Mouse (Mus musculus) heart, postnatal 10 days (tissue): ENCODE data around the gene Shisal2a. TPM values are rescaled to one million over a fixed set of nuclear protein-coding genes. Genes with fewer than 3 reads are reported as not detected.

Source experiments
- DNase-seq, 2 experiments: peaks; one replicate each; pipeline ENCODE4 v3.0.0; 2021
- intact Hi-C: fragments of 180-260 bp; cut with DNase I; formaldehyde crosslinking; loops from one replicate; pipeline ENCODE4 v1.15.1; 2025
- total RNA-seq, 2 experiments: library from RNA; stranded (reverse); gene quantifications; 2 replicates each; pipeline ENCODE4 v1.2.3; 2021

Shisal2a gene
- total RNA-seq, 2 experiments from 2014 or later = not detected

GRCm38 (mm10) chr4:108344631-108345083, 38.5 kb downstream of the Shisal2a start:
- intact Hi-C loops = no loop called here
- no peak for DNase-seq

GRCm38 (mm10) chr4:108339277-108339690, 43.9 kb downstream of the Shisal2a start:
- DNase-seq = peak; percentile 74 to 87
- intact Hi-C loops = loop anchor here (2.0 to 5.0 kb wide), 2 partner anchors 122 to 278 kb away; partner anchors contain the start of gene Cc2d1b

DNA sequence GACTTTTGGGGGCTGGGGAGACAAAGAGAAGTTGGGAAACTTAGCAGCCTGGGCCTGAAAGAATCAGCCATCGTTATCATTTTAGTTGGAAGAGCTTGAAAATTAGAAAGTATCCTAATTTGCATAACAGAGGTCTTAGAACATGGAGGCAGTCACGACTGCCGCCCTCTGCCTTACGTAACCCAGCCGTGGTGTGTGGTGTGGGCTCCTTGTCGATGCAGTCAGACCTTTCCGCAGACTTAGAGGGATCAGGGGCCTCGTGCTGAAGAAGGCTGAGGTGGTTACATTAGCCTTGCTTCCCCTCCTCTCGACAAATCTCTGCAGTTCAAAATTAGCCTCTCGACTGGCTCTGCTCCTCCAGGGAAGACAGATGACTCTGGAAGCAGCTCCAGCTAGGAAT, 44.3 kb downstream of the Shisal2a start:
- intact Hi-C loops = loop anchor here (2.0 to 5.0 kb wide), 2 partner anchors 122 to 278 kb away; partner anchors contain the start of gene Cc2d1b
- no peak for DNase-seq

DNA sequence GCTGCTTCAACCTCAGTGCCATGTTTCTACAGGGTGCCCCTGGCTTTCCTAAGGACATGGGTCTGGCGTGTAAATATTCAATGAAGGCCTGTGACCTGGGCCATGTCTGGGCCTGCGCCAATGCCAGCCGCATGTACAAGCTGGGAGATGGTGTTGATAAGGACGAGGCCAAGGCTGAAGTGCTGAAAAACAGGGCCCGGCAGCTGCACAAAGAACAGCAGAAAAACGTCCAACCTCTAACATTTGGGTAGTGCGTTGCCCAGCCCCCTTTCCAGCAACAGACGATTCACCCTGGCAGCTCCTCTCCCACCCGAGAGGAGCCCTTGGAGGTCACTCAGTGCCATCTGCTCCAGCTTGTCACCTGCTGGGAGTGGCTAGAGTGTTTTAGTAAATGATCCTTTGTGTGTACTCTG, 44.8 kb downstream of the Shisal2a start:
- intact Hi-C loops = loop anchor here (2.0 to 5.0 kb wide), 2 partner anchors 122 to 279 kb away; partner anchors contain the start of gene Cc2d1b
- DNase-seq = no peak

DNA sequence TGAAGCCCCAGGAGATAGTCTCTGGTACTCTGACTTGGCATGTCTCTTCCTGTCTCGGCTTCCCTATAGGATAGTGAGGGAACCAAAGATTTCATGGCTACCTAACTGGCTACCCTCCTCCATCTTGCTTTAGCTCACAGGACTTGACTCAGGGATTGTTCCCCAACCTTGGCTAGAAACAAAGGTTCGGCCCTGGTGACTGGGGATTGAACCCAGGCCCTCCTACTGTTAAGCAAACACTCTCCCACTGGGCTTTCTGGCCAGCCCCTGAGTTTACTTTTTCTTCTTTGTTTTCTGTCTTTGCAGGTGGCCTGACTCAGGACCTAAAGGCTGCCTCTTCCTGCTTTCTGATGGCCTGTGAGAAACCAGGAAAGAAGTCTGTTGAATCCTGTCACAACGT, 45.3 kb downstream of the Shisal2a start:
- DNase-seq = no peak

GRCm38 (mm10) chr4:108336765-108337164, 46.4 kb downstream of the Shisal2a start:
- no peak for DNase-seq
- intact Hi-C loops = loop anchor here (5.0 kb wide), 1 partner anchor 281 kb away; the partner anchor contains the start of gene Cc2d1b

More for the DNA sequence above, 45.3 kb downstream of the Shisal2a start:
- intact Hi-C loops = loop anchor here (2.0 to 5.0 kb wide), 2 partner anchors 123 to 279 kb away; partner anchors contain the start of gene Cc2d1b

DNA sequence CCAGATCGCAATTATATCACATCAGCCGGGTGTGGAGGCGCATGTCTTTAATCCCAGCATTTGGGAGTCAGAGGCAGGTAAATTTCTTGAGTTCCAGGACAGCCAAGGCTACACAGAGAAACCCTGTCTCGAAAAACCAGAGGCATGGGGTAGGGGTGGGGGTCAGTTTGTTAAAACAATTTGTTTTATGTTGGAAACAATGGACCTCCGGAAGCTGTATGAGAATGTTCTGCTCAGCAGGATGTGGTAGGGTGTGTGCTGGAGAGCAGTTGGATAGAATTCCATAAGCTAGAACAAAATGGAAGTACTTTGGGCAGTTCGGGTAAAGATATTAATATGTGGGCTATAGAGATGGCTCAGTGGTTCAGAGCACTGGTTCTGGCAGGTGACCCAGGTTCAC, 47.7 kb downstream of the Shisal2a start:
- DNase-seq = no peak
- intact Hi-C loops = loop anchor here (5.0 kb wide), 1 partner anchor 282 kb away; the partner anchor contains the start of gene Cc2d1b

DNA sequence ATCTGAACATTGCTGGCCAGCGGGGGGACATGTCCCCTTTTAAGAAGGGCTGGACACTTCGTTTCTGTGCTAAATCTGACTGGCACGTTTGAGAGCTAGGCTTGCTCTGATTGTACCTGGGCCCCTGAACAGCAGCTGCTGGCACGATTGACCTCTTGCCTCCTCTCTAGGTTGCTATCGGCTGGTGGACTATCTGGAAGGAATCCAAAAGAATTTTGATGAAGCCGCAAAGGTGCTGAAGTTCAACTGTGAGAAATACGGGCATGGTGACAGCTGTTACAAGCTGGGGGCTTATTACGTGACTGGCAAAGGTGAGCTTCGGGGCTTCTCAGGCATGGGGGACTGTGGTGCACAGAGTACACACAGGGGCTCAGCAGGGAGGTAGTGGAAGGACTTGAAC, 51.1 kb downstream of the Shisal2a start:
- intact Hi-C loops = no loop called here
- DNase-seq = no peak

DNA sequence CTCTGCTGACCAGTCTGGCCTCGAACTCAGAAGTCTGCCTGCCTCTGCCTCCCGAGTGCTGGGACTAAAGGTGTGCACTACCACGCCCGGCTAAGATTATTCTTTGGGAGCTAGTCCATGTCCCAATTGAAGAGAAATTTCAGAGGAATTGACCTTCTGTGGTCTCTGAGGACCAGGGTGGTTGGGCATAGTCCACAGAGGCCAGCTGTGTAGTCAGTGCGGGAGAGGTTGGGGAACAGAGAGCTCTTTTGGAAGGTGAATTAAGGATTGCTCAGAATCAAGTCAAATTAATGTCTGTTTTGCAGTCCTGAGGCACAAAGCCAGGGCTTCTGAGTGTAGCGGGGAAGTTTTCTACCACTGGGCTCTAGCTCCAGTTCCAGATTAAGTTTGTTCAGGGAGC, 53.3 kb downstream of the Shisal2a start:
- DNase-seq = no peak
- intact Hi-C loops = loop anchor here (5.0 to 10.0 kb wide), 4 partner anchors 78 to 405 kb away; partner anchors contain the start of genes Cpt2 and Echdc2

DNA sequence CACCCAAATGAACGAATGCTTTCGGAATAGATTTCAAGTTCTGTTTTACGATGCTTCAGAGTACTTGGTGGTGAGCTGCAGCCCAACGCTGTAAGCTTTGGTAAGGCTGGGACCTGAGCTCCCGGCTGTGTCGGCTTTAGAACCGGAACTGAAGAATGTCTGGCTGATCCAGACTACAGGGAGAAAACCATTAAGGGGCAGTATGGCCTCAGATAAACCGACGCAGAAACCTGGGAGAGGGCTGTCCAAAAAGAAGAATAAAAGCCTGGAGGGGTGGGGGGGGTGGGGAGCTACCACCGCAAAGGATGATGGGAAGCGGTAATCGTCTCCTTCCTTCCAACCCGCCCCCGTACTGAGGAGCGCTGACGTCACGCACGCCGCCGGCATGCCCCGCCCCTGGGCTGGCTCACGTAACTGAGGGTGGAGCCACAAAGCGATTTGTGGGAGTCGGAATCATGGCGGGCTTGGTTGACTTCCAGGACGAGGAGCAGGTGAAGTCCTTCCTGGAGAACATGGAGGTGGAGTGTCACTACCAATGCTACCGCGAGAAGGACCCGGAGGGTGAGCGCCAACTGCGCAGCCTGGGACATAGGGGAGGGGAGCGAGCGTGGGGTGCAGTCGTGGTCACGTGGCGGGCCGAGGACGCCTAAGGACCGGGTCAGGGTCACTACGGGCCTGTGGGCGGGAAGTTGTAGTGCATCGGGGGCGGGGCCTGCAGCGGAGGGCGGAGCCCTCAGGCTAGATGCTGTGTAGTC, 55.2 kb downstream of the Shisal2a start, which contains the start of gene Coa7:
Coa7 (plus strand) TSS at position 411 of the 755 bp plus-strand sequence.
- intact Hi-C loops = loop anchor here (1.0 to 10.0 kb wide), 6 partner anchors 27 to 403 kb away; partner anchors contain the start of genes Cpt2, Echdc2 and Zyg11b
- peak; percentile 97 to 98 for DNase-seq

- DNase-seq = peak; percentile 37 to 41
- intact Hi-C loops = loop anchor here (2.0 to 10.0 kb wide), 5 partner anchors 26 to 402 kb away; partner anchors contain the start of genes Cpt2, Echdc2 and Zyg11b
Measured at GRCm38 (mm10) chr4:108327071-108327579, 56.0 kb downstream of the Shisal2a start.

DNA sequence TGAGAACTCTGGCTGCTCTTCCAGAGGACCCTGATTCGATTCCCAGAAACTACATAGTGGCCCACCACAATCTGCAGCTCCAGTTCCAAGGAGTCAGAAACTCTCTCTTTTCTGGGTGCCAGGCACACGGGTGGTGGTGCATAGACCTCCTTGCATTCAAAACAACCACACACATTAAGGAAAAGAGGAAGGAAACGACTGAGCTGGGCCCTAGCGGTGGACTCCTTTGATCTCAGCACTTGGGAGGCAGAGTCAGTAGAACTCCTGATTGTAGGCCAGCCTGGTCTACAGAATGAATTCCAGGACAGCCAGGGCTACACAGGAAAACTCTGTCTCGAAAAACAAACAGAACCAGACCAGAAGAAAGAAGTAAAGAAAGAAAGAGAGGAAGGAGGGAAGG, 59.6 kb downstream of the Shisal2a start:
- DNase-seq = no peak
- intact Hi-C loops = loop anchor here (10.0 kb wide), 2 partner anchors 249 to 399 kb away; partner anchors contain the start of gene Cpt2

DNA sequence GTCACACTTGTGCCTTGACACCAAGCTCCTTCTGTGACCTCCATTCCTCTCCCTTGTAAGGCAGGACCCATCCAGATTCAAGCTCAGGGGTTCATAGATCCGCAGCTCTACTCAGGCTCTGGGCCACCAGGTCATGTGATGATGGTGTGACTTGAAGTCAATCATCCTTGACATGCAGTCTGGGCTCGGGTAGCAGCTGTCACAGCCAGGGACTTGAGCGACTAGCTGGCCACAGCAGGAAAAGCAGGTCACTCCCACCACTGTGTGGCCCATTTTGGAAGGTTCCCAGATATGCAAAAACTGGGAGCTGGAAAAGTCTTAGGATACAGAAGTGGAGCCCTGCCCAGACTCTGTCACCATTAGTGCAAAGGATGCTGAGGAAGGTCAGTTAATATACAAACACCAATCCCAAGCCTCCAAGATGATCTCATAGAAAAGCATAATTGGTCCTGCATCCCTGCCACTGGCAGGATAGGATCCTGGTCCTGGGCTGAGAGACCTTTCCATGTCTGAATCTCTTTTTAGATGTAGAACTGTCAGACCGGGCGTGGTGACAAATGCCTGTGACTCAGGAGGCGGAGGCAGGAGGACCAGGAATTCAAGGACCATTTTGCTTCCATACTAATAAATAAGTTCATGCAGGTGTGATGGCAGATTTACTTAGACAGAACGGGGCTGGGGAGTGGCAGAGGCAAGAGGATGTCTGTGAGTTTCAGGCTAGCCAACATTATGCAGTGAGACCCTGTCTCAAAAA, 62.3 kb downstream of the Shisal2a start:
- intact Hi-C loops = loop anchor here (10.0 kb wide), 2 partner anchors 246 to 396 kb away; partner anchors contain the start of gene Cpt2

DNA sequence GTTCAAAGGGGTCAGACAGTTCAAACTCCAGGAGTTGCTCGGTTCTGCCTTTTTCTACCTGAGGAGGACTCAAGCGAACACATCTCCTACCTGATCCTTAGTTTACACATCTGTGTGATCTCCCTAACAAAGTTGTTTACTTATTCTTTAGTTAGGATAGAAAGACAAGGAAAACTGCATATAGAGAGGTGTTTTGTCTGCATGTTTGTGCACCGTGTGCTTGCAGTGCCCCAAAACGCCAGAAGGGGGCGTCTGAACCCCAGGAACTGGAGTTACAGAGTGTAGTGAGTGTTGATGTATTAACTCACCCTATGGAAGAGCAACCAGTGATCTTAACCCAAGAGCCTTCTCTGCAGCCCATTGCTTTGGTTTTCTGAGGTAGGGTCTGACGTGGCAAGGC, 63.4 kb downstream of the Shisal2a start:
- intact Hi-C loops = loop anchor here (5.0 to 10.0 kb wide), 3 partner anchors 245 to 395 kb away; partner anchors contain the start of gene Cpt2

More for the DNA sequence above, 62.3 kb downstream of the Shisal2a start:
- peak; percentile 32 for DNase-seq

GRCm38 (mm10) chr4:108318649-108319615, 64.2 kb downstream of the Shisal2a start:
- peak in 1 of 2 experiments; percentile 30 for DNase-seq
- intact Hi-C loops = loop anchor here (5.0 kb wide), 1 partner anchor 377 kb away; no protein-coding TSS in a partner anchor

More for the DNA sequence above, 63.4 kb downstream of the Shisal2a start:
- DNase-seq = no peak
